Mouse (Mus musculus) gastrocnemius, postnatal 36 days (tissue): Measurements from ENCODE around the gene Sdhaf1. TPM values are rescaled to one million over a fixed set of nuclear protein-coding genes. Genes with fewer than 3 reads are reported as not detected.

Experiments
- DNase-seq, 2 experiments: peaks; one replicate each; pipeline ENCODE4 v3.0.0; 2022
- intact Hi-C: fragments of 180-260 bp; cut with DNase I; formaldehyde crosslinking; loops from one replicate; pipeline ENCODE4 v1.15.1; 2025
- total RNA-seq, 2 experiments: library from RNA; stranded (reverse); gene quantifications; 2 replicates each; pipeline ENCODE4 v1.2.3; 2021

Gene Sdhaf1
- total RNA-seq, 2 experiments from 2014 or later = 6.9 to 7.3 TPM

- no peak for DNase-seq
- intact Hi-C loops = no loop called here
These were observed 26.9 kb downstream of the Sdhaf1 start for GRCm38 (mm10) chr7:30296816-30297215.

- DNase-seq = no peak
- intact Hi-C loops = no loop called here
These were observed 28.6 kb downstream of the Sdhaf1 start for GRCm38 (mm10) chr7:30295103-30295502.

- intact Hi-C loops = no loop called here
These were observed 29.4 kb downstream of the Sdhaf1 start for GRCm38 (mm10) chr7:30294296-30294695.

GRCm38 (mm10) chr7:30293795-30294194, 29.9 kb downstream of the Sdhaf1 start:
- intact Hi-C loops = no loop called here
- DNase-seq = no peak

More at GRCm38 (mm10) chr7:30294296-30294695, 29.4 kb downstream of the Sdhaf1 start:
- DNase-seq = no peak

- intact Hi-C loops = no loop called here
- peak; percentile 62 to 65 for DNase-seq
These were observed 32.2 kb downstream of the Sdhaf1 start, which contains the start of gene Clip3 for GRCm38 (mm10) chr7:30291215-30292131. Gene Clip3 (plus strand): TSS chr7:30291728.

- intact Hi-C loops = no loop called here
- DNase-seq = no peak
These were observed 33.8 kb downstream of the Sdhaf1 start for GRCm38 (mm10) chr7:30289714-30290399.

GRCm38 (mm10) chr7:30289071-30289713, 34.5 kb downstream of the Sdhaf1 start:
- intact Hi-C loops = no loop called here
- DNase-seq = no peak

GRCm38 (mm10) chr7:30288046-30288445, 35.6 kb downstream of the Sdhaf1 start:
- intact Hi-C loops = no loop called here
- no peak for DNase-seq

- intact Hi-C loops = no loop called here
- DNase-seq = no peak
These were observed 36.8 kb downstream of the Sdhaf1 start for GRCm38 (mm10) chr7:30286701-30287410.

- intact Hi-C loops = no loop called here
- DNase-seq = no peak
These were observed 41.0 kb downstream of the Sdhaf1 start for GRCm38 (mm10) chr7:30282740-30283139.

- DNase-seq = no peak
- intact Hi-C loops = no loop called here
These were observed 42.2 kb downstream of the Sdhaf1 start for GRCm38 (mm10) chr7:30281522-30281921.

- intact Hi-C loops = no loop called here
- peak; percentile 77 to 83 for DNase-seq
These were observed 43.0 kb downstream of the Sdhaf1 start for GRCm38 (mm10) chr7:30280670-30281138.

- intact Hi-C loops = loop anchor here (2.0 kb wide), 1 partner anchor 47 kb away; the partner anchor contains the start of gene Tbcb
- peak; percentile 85 to 86 for DNase-seq
These were observed 43.6 kb downstream of the Sdhaf1 start, which contains the start of the genes Thap8 and Wdr62 for GRCm38 (mm10) chr7:30279951-30280669. Gene Thap8 (plus strand): TSS chr7:30280094. Gene Wdr62 (minus strand): TSS chr7:30280419.

GRCm38 (mm10) chr7:30279536-30279935, 44.2 kb downstream of the Sdhaf1 start:
- no peak for DNase-seq
- intact Hi-C loops = loop anchor here (2.0 kb wide), 1 partner anchor 47 kb away; the partner anchor contains the start of gene Tbcb

- intact Hi-C loops = loop anchor here (2.0 kb wide), 1 partner anchor 46 kb away; the partner anchor contains the start of gene Tbcb
- no peak for DNase-seq
These were observed 44.8 kb downstream of the Sdhaf1 start for GRCm38 (mm10) chr7:30278911-30279310.

- no peak for DNase-seq
- intact Hi-C loops = no loop called here
These were observed 49.3 kb downstream of the Sdhaf1 start for GRCm38 (mm10) chr7:30274383-30274782.
